Mouse (Mus musculus): ENCODE measurements at regions not wholly inside any gene's neighbourhood (a gene's known extent, or its start where the extent isn't known, plus 50 kb on each side); places are given as distances from the start of the nearest gene placed in this dataset.

- intact Hi-C loops (cut with DNase I), result no loop called here
- no peak for DNase-seq (ENCODE audit: low spot score)
These were observed 52.7 kb upstream of the Csl start for GRCm38 (mm10) chr10:99812069-99812650.

- no peak for DNase-seq (ENCODE audit: low spot score)
- intact Hi-C loops (cut with DNase I), result no loop called here
These were observed 52.0 kb upstream of the Csl start for GRCm38 (mm10) chr10:99811430-99811829.
